Mouse (Mus musculus) liver, adult (tissue): Measurements from ENCODE around the gene Gm10639.
"Not testable (repeated sequence)": the region's sequence is repeated elsewhere in the genome, so short reads cannot be mapped to it uniquely, and the experiment has no call there.

ENCODE experiments used
- GATA4 ChIP-seq: IDR thresholded peaks from 2 replicates; pipeline ENCODE4 v1.6.1; 2014; ENCODE audit warnings: mild to moderate bottlenecking, low read length; ENCODE audit not compliant: insufficient replicate concordance

Gene Gm10639

GRCm38 (mm10) chr9:78289723-78290122 lies at the start of gene Gm10639:
Gm10639 (plus strand) TSS chr9:78289923.
- not testable (repeated sequence) for TF ChIP-seq GATA4

- TF ChIP-seq GATA4 = not testable (repeated sequence)
Observed at GRCm38 (mm10) chr9:78256914-78257313, 32.8 kb upstream of the Gm10639 start, which contains the start of gene Gm3776. Gm3776 (plus strand) TSS chr9:78257129.

DNA sequence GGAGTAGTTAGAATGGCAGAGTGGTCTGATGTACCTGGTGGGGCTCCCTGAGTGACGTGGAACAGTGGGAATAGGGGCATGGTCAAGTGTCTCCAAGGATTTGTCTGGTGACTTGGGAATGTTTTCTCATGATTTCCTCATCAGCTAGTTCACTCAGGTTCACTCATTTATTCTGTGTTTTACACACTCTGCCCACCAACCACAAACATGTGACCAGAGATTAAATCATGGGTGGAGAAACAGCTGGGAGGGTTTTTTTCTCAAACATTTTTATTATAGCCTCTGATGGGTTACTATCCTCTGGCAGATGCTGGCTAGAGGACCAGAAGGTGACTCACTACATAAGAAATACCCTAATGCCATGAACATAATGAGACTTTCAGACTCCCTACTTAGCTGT lies 8.5 kb downstream of the Gm10639 start:
- TF ChIP-seq GATA4 = no peak

DNA sequence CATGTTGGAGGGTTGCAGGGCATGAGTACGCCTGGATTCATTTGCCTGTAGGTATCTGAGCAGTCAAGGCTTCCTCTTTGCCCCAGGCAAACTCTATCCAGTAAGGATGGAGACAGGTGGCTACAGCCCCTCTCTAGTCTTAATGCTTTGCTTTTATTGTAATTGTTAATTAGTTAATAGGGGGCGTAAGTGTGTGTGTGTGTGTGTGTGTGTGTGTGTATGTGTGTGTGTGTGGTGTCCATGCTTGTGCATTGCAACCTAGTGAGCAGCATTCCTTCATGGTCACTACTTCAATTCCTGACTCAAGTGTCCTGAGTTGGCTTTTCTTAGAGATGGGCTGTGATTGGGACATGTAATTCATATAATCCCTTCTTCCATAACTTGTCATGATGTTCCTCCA lies 25.0 kb downstream of the Gm10639 start, which contains the start of gene Omt2a:
Gene Omt2a, minus strand, starts transcription at position 101 of the 400 bp plus-strand sequence.
- TF ChIP-seq GATA4 = no peak

DNA sequence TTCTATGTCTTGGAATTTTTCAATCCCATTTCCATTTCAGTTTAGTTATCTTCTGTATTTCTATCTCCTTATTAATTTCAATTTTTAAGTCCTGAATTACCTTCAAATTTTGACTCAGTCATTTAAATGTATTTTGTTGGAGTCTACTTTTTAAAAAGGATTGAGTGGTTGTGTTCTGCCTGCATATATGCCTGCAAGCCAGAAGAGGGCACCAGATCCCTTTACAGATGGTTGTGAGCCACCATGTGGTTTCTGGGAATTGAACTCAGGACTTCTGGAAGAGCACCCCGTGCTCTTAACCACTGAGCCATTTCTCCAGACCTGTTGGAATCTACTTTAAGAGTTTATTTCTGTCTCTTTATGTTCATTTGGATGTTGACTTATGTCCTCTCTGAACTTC lies 29.8 kb downstream of the Gm10639 start:
- TF ChIP-seq GATA4 = no peak

DNA sequence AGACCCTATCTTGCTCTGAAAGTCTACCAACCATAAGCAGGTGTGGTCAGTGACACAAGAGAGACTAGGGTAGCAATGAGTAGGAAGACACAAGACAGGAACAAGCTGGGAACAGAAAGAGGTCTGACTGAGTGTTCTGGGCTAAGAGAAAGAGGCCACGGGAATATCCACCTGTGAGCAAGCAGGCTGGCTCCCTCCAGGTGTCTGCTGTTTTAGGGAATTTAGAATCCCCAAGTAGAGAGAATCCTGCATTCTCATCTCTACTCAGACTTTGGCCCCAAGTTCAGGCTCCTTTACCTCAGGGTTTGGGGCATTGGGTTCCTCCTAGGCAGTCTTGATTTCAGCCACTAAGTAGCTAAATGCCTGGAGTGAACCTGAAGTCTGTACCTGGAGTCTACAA lies 37.6 kb downstream of the Gm10639 start, which contains the start of gene Omt2b:
Gene Omt2b, plus strand, starts transcription at position 301 of the 400 bp plus-strand sequence.
- TF ChIP-seq GATA4 = not testable (repeated sequence)

DNA sequence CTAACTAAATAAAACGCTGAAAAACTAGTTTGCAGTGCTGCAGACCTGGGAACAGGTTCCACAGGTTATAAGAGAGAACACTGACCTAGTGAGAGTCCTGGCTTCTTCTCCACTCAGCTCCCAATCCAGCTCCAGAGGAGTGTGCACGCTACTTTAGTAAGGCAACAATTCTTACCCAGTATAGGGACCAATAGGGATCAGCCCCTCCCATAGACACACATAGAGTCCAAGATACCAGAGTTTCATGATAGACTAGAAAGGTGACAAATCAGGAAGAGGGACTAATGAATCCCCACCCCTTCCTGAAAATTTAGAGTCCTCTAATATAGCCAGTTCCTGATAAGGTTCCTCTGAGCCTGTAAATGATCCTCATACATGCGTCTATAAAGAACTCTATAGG lies 57.3 kb downstream of the Gm10639 start:
- TF ChIP-seq GATA4 = no peak

DNA sequence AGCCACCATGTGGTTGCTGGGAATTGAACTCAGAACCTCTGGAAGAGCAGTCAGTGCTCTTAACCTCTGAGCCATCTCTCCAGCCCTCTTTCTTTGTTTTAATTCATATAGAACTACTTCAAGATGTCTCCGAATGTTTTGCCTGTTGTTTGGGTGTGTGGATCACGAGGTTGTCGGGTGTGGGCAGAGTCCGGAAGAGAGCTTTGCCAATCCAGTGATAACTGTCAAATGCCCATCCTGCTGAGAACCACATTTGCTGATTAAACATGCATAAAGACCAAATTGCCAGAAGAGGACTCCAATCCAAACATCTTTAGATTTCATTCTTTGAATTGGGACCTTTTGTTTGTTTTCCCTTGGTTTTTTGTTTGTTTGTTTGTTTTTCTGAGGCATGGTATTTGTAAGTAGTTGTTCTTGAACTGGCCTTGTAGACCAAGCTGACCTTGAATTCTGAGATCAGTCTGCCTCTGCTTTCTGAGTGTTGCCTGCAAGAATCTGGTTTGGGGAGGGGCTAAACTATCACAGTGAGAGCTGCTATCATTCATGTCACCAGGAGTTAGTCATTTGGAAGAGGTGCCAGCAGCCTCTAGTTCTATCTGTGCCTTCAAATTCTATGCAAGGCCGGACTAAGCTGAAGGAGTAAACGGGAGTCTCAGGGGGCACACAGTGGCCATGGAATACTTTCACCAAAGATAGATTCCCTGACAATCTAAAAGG lies 61.9 kb downstream of the Gm10639 start:
- no peak for TF ChIP-seq GATA4
